Mouse (Mus musculus) limb, embryonic 11.5 days (tissue): Measurements from ENCODE around the gene Fam189a1. TPM values are rescaled to one million over a fixed set of nuclear protein-coding genes. Genes with fewer than 3 reads are reported as not detected.

Source experiments
- ATAC-seq: fragments of 200-750 bp; cut with Nextera tagmentation; 2 replicates; pipeline ENCODE4 v1.8.0; 2017; ENCODE audit warnings: low read depth; ENCODE audit not compliant: insufficient number of reproducible peaks, low FRiP score, low TSS enrichment
- DNase-seq: peaks from one replicate; pipeline ENCODE4 v3.0.0-alpha.2; 2015; ENCODE audit warnings: low spot score
- H3K27ac ChIP-seq: fragments of 300-500 bp; sonication (generic); replicated peaks from 2 replicates; pipeline ENCODE4 v1.5.1; 2014; ENCODE audit warnings: low read depth, mild to moderate bottlenecking, low read length
- H3K27me3 ChIP-seq: fragments of 300-500 bp; sonication (generic); 2 replicates; pipeline ENCODE4 v1.6.1; 2014; ENCODE audit warnings: mild to moderate bottlenecking, low read length, mixed read lengths; ENCODE audit not compliant: control insufficient read depth, insufficient read depth
- H3K36me3 ChIP-seq: fragments of 300-500 bp; sonication (generic); 2 replicates; pipeline ENCODE4 v1.6.1; 2014; ENCODE audit warnings: mild to moderate bottlenecking, low read length, moderate library complexity, mixed read lengths; ENCODE audit not compliant: control insufficient read depth, insufficient read depth
- H3K4me1 ChIP-seq: fragments of 300-500 bp; sonication (generic); 2 replicates; pipeline ENCODE4 v1.6.1; 2014; ENCODE audit warnings: low read length, mixed read lengths; ENCODE audit not compliant: control insufficient read depth, insufficient read depth
- H3K4me2 ChIP-seq: fragments of 300-500 bp; sonication (generic); 2 replicates; pipeline ENCODE4 v1.6.1; 2014; ENCODE audit warnings: low read depth, mild to moderate bottlenecking, moderate library complexity; ENCODE audit not compliant: severe bottlenecking
- H3K4me3 ChIP-seq: fragments of 300-500 bp; sonication (generic); 2 replicates; pipeline ENCODE4 v1.5.1; 2014; ENCODE audit warnings: low read depth, low read length
- H3K9ac ChIP-seq: fragments of 300-500 bp; sonication (generic); 2 replicates; pipeline ENCODE4 v1.6.1; 2014; ENCODE audit warnings: mild to moderate bottlenecking, low read length
- H3K9me3 ChIP-seq: fragments of 300-500 bp; sonication (generic); 2 replicates; pipeline ENCODE4 v1.6.1; 2016; ENCODE audit warnings: low read length; ENCODE audit not compliant: control insufficient read depth
- WGBS: fragments of 180-500 bp; shearing (Covaris S2); extraction: QIAGEN DNeasy Blood & Tissue Kit; methylation state at CpG from one replicate; pipeline ENCODE4 v1.1.7; 2014; 5-methylcytosine and 5-hydroxymethylcytosine counted together
- polyA plus RNA-seq: library from polyadenylated mRNA; unstranded; fragments of >200 nt; fragmentation: Nextera tagmentation; extraction: Ambion mirVana; gene quantifications from 2 replicates; pipeline ENCODE4 v1.2.1, GENCODE M21; 2014

The Fam189a1 gene
- polyA plus RNA-seq, 1 experiment from 2014 or later = 0.35 TPM

- Histone ChIP-seq H3K27me3 (peaks cover 38% of the 10 kb centered on the region), H3K4me1 (no peaks in the 10 kb centered on the region), H3K36me3 (no peaks in the 10 kb centered on the region), H3K27ac (no peak overlapping the region), H3K4me3 (no peak overlapping the region), H3K4me2 (no peak overlapping the region), H3K9me3 (no peaks in the 10 kb centered on the region), H3K9ac (no peak overlapping the region)
- 71% methylated on average over 7 of the region's 7 CpGs for WGBS
- no peak for ATAC-seq
- no peak for DNase-seq
Measured at GRCm38 (mm10) chr7:65153846-65154245, 2.5 kb downstream of the Fam189a1 start.

- no peak overlapping the region for H3K4me2 ChIP-seq
- H3K9me3 ChIP-seq = no peaks in the 10 kb centered on the region
- H3K27ac ChIP-seq = no peak overlapping the region
- H3K27me3 ChIP-seq = peaks cover 18% of the 10 kb centered on the region
- no peaks in the 10 kb centered on the region for H3K36me3 ChIP-seq
- no peak overlapping the region for H3K9ac ChIP-seq
- ATAC-seq (no peak), DNase-seq (no peak)
- H3K4me3 ChIP-seq = no peak overlapping the region
- H3K4me1 ChIP-seq = no peaks in the 10 kb centered on the region
- 91% methylated on average over 7 of the region's 7 CpGs for WGBS
Measured at GRCm38 (mm10) chr7:65151526-65151925, 4.8 kb downstream of the Fam189a1 start.

- no peak overlapping the region for H3K4me3 ChIP-seq
- no peak for ATAC-seq
- no peaks in the 10 kb centered on the region for H3K36me3 ChIP-seq
- no peaks in the 10 kb centered on the region for H3K4me1 ChIP-seq
- no peak for DNase-seq
- no peak overlapping the region for H3K9ac ChIP-seq
- H3K9me3 ChIP-seq = no peaks in the 10 kb centered on the region
- no peak overlapping the region for H3K27ac ChIP-seq
- H3K27me3 ChIP-seq = no peaks in the 10 kb centered on the region
- no peak overlapping the region for H3K4me2 ChIP-seq
- 90% methylated on average over 9 of the region's 9 CpGs for WGBS
Measured at GRCm38 (mm10) chr7:65149040-65149439, 7.3 kb downstream of the Fam189a1 start.

DNA sequence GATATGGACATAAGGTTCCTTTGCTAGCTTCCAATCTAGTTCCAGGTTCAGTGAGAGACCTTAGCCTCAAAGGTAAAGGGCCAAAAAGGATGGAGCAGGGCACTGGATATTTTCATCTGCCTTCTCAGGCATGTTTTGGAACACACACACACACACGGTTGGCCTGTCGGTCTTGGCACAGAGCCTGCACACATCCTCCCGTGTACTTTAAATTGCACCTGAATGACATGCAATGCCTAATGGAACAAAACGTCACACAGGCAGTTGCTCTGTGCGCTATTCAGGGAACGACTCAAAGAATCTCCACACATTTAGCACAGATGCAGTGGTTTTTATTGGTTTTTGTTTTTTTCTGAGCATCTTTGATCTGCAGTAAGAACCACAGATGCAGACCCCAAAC, 11.5 kb downstream of the Fam189a1 start:
- Histone ChIP-seq H3K4me2 (no peak overlapping the region), H3K4me1 (no peaks in the 10 kb centered on the region), H3K27me3 (no peaks in the 10 kb centered on the region), H3K9me3 (no peaks in the 10 kb centered on the region), H3K9ac (no peak overlapping the region), H3K4me3 (no peak overlapping the region), H3K36me3 (no peaks in the 10 kb centered on the region), H3K27ac (no peak overlapping the region)
- 70% methylated on average over 6 of the region's 6 CpGs for WGBS
- ATAC-seq (no peak), DNase-seq (no peak)

DNA sequence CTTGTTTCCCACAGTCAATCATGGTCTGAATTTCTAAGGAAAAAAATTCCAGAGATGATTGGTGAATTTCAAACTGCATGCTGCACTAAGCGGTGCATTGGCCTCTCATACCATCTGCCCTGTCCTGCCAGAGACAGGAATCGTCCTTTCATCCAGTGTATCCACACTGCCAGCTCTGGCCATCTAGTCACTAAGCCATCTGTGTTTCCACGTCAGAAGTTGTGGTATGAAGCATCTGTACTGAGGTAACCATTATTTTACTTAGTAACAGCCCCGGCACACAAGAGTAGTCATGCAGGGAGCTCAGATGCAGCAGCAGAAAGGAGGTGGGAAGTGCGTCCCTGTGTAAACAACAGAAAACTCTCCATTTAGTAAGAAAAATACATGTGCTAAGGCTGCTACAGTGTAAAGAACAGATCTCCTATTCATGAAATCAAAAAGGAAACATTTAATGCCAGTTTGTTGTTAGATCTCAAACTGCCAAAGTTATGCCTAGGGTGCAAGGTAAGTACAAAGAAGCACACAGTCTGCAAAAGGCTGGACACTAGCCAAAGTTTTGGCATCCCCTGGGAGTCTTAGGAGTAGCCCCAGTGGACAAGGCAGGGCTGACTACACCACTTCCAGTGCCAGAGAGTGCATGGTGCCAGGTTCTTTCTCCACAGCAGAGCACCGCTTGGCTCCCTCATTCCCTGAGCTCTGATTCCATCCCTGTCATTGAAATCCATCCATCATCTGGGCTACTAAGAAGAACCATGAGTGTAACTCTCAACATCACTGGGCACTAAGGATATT, 14.3 kb downstream of the Fam189a1 start:
- no peak overlapping the region for H3K4me3 ChIP-seq
- H3K27me3 ChIP-seq = no peaks in the 10 kb centered on the region
- ATAC-seq (no peak), DNase-seq (no peak)
- H3K4me1 ChIP-seq = no peaks in the 10 kb centered on the region
- H3K4me2 ChIP-seq = no peak overlapping the region
- no peak overlapping the region for H3K9ac ChIP-seq
- no peaks in the 10 kb centered on the region for H3K9me3 ChIP-seq
- WGBS = 82% methylated on average over 6 of the region's 6 CpGs
- no peak overlapping the region for H3K27ac ChIP-seq
- no peaks in the 10 kb centered on the region for H3K36me3 ChIP-seq

- Histone ChIP-seq H3K27me3 (no peaks in the 10 kb centered on the region), H3K9me3 (no peaks in the 10 kb centered on the region), H3K36me3 (no peaks in the 10 kb centered on the region), H3K4me3 (no peak overlapping the region), H3K27ac (no peak overlapping the region), H3K4me1 (no peaks in the 10 kb centered on the region), H3K4me2 (no peak overlapping the region), H3K9ac (no peak overlapping the region)
- WGBS = 75% methylated on average over 5 of the region's 5 CpGs
- ATAC-seq (no peak), DNase-seq (no peak)
Measured at GRCm38 (mm10) chr7:65140832-65141231, 15.5 kb downstream of the Fam189a1 start.

DNA sequence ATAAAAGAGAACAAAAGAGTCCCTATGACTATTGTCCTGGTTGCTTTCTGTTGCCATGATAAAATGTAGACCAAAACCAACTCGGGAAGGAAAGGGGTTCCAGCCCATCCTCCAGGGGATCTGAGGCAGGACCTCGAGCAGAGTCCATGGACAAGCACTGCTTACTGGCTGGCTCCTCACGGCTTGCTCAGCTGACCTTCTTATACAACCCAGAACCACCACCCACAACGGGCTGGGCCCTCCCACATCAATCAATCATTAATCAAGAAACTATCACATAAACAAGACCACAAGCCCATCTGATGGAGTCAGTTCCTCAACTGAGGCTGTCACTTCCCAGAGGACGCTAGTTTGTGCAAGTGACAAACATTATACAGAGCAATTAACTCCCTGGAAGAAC, 16.3 kb downstream of the Fam189a1 start:
- no peak overlapping the region for H3K9ac ChIP-seq
- no peak for DNase-seq
- 68% methylated on average over 5 of the region's 5 CpGs for WGBS

GRCm38 (mm10) chr7:65123766-65124165, 32.6 kb downstream of the Fam189a1 start:
- H3K27ac ChIP-seq = no peak overlapping the region
- H3K27me3 ChIP-seq = no peaks in the 10 kb centered on the region
- no peak overlapping the region for H3K4me3 ChIP-seq
- DNase-seq (no peak), ATAC-seq (no peak)
- H3K9ac ChIP-seq = no peak overlapping the region
- no peaks in the 10 kb centered on the region for H3K4me1 ChIP-seq
- H3K4me2 ChIP-seq = no peak overlapping the region
- no peaks in the 10 kb centered on the region for H3K9me3 ChIP-seq
- H3K36me3 ChIP-seq = no peaks in the 10 kb centered on the region
- 89% methylated on average over 3 of the region's 3 CpGs for WGBS

More for the DNA sequence above, 16.3 kb downstream of the Fam189a1 start:
- Histone ChIP-seq H3K27me3 (no peaks in the 10 kb centered on the region), H3K27ac (no peak overlapping the region), H3K9me3 (no peaks in the 10 kb centered on the region), H3K4me3 (no peak overlapping the region), H3K36me3 (no peaks in the 10 kb centered on the region), H3K4me1 (no peaks in the 10 kb centered on the region), H3K4me2 (no peak overlapping the region)
- no peak for ATAC-seq

DNA sequence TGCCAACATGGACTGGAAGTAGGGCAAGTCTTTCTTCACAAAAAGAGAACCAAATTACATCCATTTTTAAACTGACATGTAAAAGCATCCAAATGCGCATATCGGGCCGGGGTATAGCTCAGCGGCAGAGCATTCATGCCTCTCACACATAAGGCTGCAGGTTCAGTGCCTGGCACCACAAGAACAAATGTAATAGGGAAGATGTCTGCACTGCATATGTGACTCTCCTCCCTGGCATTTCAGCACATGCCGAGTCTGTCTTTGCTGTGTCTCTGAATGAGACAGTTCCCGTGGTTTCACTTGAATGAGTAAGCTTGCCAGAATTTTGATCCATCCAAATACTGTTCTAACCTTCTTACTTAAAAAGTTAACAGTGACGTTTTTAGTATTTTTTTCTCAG, 39.5 kb downstream of the Fam189a1 start:
- Histone ChIP-seq H3K4me2 (no peak overlapping the region), H3K27ac (no peak overlapping the region), H3K9ac (no peak overlapping the region), H3K4me1 (no peaks in the 10 kb centered on the region), H3K9me3 (no peaks in the 10 kb centered on the region), H3K27me3 (no peaks in the 10 kb centered on the region), H3K4me3 (no peak overlapping the region), H3K36me3 (no peaks in the 10 kb centered on the region)
- WGBS = 91% methylated on average over 7 of the region's 7 CpGs
- DNase-seq = no peak
- ATAC-seq = no peak
